Mouse (Mus musculus): ENCODE measurements around the gene Scgb1b17. TPM values are rescaled to one million over a fixed set of nuclear protein-coding genes. Genes with fewer than 3 reads are reported as not detected.
"Not testable (repeated sequence)": the region's sequence is repeated elsewhere in the genome, so short reads cannot be mapped to it uniquely, and the experiment has no call there.

The Scgb1b17 gene
- not detected for total RNA-seq (2021)
- long read RNA-seq, experiment 1: 0 reads
- long read RNA-seq, experiment 2: 0 reads

DNA sequence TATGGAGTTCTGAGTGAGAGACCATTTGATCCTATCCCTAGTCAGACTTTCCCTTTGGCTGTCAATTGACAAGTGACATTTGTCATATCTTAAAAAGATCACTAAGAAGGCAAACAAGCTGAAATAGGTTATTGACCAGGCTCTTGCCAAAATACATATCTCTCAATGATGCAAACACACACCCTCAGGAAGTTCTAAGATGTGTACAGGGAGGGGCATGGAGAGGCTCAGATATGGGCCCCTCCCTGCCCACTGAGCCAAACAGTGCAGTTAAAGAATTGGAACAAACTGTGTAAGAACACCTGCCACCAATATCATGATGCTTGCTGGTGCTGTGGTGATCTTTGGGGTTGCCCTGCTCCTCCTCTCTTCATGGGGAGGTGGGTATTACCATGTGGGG is at the start of gene Scgb1b17:
Gene Scgb1b17, plus strand, starts transcription at position 301 of the 400 bp plus-strand sequence.
- not testable (repeated sequence) for DNase-seq (ENCODE audit: low spot score)

DNA sequence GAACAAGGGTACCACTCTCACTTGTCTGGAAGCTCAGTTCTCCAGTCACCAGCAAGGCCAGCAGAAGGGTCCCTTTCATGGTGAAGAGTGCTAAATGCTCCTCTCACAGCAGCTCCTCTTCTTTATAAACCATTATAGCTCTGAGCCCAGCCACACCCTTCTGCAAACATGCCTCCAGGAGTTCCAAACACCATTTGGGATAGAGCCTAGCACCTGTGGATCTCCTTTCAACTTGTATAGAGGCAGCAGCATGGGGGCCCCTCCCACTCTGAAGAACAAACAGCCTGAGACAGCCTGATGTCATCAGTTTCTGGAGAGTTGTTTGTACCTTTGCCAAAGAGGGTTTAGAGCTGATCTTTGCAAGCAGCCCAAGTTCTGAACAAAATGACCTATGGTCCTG is 6.8 kb upstream of the Scgb1b17 start, which contains the start of gene Scgb2b17:
Gene Scgb2b17, minus strand, starts transcription at position 101 of the 400 bp plus-strand sequence.
- not testable (repeated sequence) for DNase-seq (ENCODE audit: low spot score)

Other genes with a start within 250 kb of the Scgb1b17 start
- gene Scgb2b15, start 233.8 kb upstream of the Scgb1b17 start, total RNA-seq (2021): not detected
- not detected for gene Scgb1b15, start 226.9 kb upstream of the Scgb1b17 start, total RNA-seq (2021)
- not detected for gene Scgb2b17, start 6.9 kb upstream of the Scgb1b17 start, total RNA-seq (2021)
- not detected for gene Scgb2b18, start 110.4 kb downstream of the Scgb1b17 start, total RNA-seq (2021)
- not detected for gene Scgb1b18, start 122.1 kb downstream of the Scgb1b17 start, total RNA-seq (2021)
- gene Scgb2b19, start 216.9 kb downstream of the Scgb1b17 start, total RNA-seq (2021): not detected
- not detected for gene Scgb1b19, start 223.8 kb downstream of the Scgb1b17 start, total RNA-seq (2021)